Comparison of ENCODE assay signal across 41 mouse cellular contexts in genomic region chr3:108336878-108337277, GRCm38 (mm10). TPM values are rescaled to one million over a fixed set of nuclear protein-coding genes. Genes with fewer than 3 reads are reported as not detected.
"Had no signal": no experiment of that assay in that cellular context is flagged by ENCODE, and none has a peak within 500 bp of the region (broad histone marks: within the 10 kb centered on the region; RNA-seq: fewer than 3 reads in every experiment).

No protein-coding gene starts in this region.

- H3K4me3 ChIP-seq: heart, adult 2 months; heart, embryonic 10.5 days; heart, embryonic 12.5 days; heart, embryonic 13.5 days; heart, embryonic 15.5 days; hindbrain, embryonic 10.5 days; hindbrain, embryonic 12.5 days; hindbrain, embryonic 13.5 days; hindbrain, embryonic 15.5 days; intestine, embryonic 15.5 days; kidney, embryonic 15.5 days; layer of hippocampus, adult 2 months had no signal

- H3K27me3 ChIP-seq: heart, embryonic 12.5 days; heart, embryonic 13.5 days; heart, embryonic 15.5 days; hindbrain, embryonic 12.5 days; hindbrain, embryonic 13.5 days; hindbrain, embryonic 15.5 days; intestine, embryonic 15.5 days; kidney, embryonic 15.5 days had no signal

- H3K9me3 ChIP-seq: heart, embryonic 10.5 days; heart, embryonic 12.5 days; heart, embryonic 13.5 days; heart, embryonic 15.5 days; hindbrain, embryonic 10.5 days; hindbrain, embryonic 12.5 days; hindbrain, embryonic 13.5 days; hindbrain, embryonic 15.5 days; intestine, embryonic 15.5 days; kidney, embryonic 15.5 days had no signal

- H3K27ac ChIP-seq: heart, adult 2 months; heart, embryonic 10.5 days; heart, embryonic 13.5 days; heart, embryonic 15.5 days; hindbrain, embryonic 10.5 days; hindbrain, embryonic 12.5 days; hindbrain, embryonic 13.5 days; hindbrain, embryonic 14.5 days; hindbrain, embryonic 15.5 days; hindbrain, postnatal 0 days; intestine, embryonic 15.5 days; kidney, embryonic 15.5 days; kidney, postnatal 0 days had no signal

- DNase-seq: heart, adult 2 months; heart, postnatal 10 days; heart, postnatal 14 days; heart, postnatal 36 days; heart, postnatal 4 days; kidney, adult 11 months; kidney, adult 18-20 months; kidney, adult 2 months; kidney, adult 8-10 months; kidney, adult 9 months; kidney, postnatal 10 days; kidney, postnatal 14 days; kidney, postnatal 25 days; kidney, postnatal 36 days; kidney, postnatal 4 days; layer of hippocampus, adult 9-11 months had no signal

- H3K4me2 ChIP-seq: heart, embryonic 11.5 days; heart, embryonic 12.5 days; heart, embryonic 13.5 days; heart, embryonic 15.5 days; hindbrain, embryonic 12.5 days; hindbrain, embryonic 13.5 days; hindbrain, embryonic 14.5 days; hindbrain, embryonic 15.5 days; intestine, embryonic 15.5 days; kidney, embryonic 15.5 days had no signal

- H3K9ac ChIP-seq: heart, embryonic 12.5 days; heart, embryonic 13.5 days; heart, embryonic 15.5 days; hindbrain, embryonic 12.5 days; hindbrain, embryonic 13.5 days; hindbrain, embryonic 14.5 days; hindbrain, embryonic 15.5 days; intestine, embryonic 15.5 days; kidney, embryonic 15.5 days had no signal

- H3K4me1 ChIP-seq: heart, embryonic 10.5 days; heart, embryonic 12.5 days; heart, embryonic 13.5 days; heart, embryonic 15.5 days; hindbrain, embryonic 10.5 days; hindbrain, embryonic 12.5 days; hindbrain, embryonic 13.5 days; hindbrain, embryonic 15.5 days; intestine, embryonic 15.5 days; kidney, embryonic 15.5 days had no signal

- ATAC-seq: hindbrain, embryonic 16.5 days; hindbrain, postnatal 0 days; inflammation-experienced regulatory T-cells, adult 6 months; intestine, embryonic 15.5 days; intestine, embryonic 16.5 days; intestine, postnatal 0 days had no signal

RNA-seq across cellular contexts. Expression of gene Mybphl, which starts 27.8 kb away (rescaled TPM):
- total RNA-seq: hematopoietic stem cell, adult 5-6 weeks; hindbrain, postnatal 0 days had no signal
- polyA plus RNA-seq: hindbrain, embryonic 10.5 days; hindbrain, embryonic 11.5 days; hindbrain, embryonic 12.5 days; inflammation-experienced regulatory T-cells, adult 6 months; intestine, embryonic 14.5 days; intestine, embryonic 15.5 days; intestine, embryonic 16.5 days; intestine, postnatal 0 days; kidney, embryonic 14.5 days; kidney, embryonic 15.5 days; kidney, embryonic 16.5 days; kidney, postnatal 0 days; large intestine, adult 2 months had no signal

RNA-seq across cellular contexts. Expression of gene Sort1, which starts 53.0 kb away (rescaled TPM):
- polyA plus RNA-seq: inflammation-experienced regulatory T-cells, adult 6 months had no signal
